Mouse (Mus musculus): ENCODE results near the gene Upk1a. TPM values are rescaled to one million over a fixed set of nuclear protein-coding genes. Genes with fewer than 3 reads are reported as not detected.

Upk1a gene
- total and polyA plus RNA-seq, 3 experiments, result 0.47 to 10.9 (median 1.8) TPM

- peaks cover 11% of the 10 kb centered on the region for H3K79me2 ChIP-seq (replicated peaks; ENCODE audit: control insufficient read depth, extremely low read depth, insufficient read depth, poor library complexity, severe bottlenecking)
- H3K27ac ChIP-seq (ENCODE audit: insufficient read depth, low read depth), result no peak within 1 kb of the TSS; the same call in 1 of the 2 replicates
- peaks cover 7 to 19% of the 10 kb centered on the region in 2 experiments; a peak in 3 of 4 replicates for H3K4me1 ChIP-seq (ENCODE audit: control insufficient read depth in 1 of 2, insufficient read depth in 2 of 2)
- no peaks in the 10 kb centered on the region for H3K9me3 ChIP-seq (replicated peaks; ENCODE audit: low read length)
- no peak within 1 kb of the TSS for H3K4me3 ChIP-seq (replicated peaks in 1 of 3; ENCODE audit: low read depth in 2 of 3, low read length in 2 of 3, poor library complexity in 1 of 3)
- no peaks in the 10 kb centered on the region for H3K27me3 ChIP-seq (replicated peaks)
- in situ Hi-C loops (cut with MboI; ENCODE audit: low pct_ligation_motif_present, low pct_unique_long_range_greater_than_20kb, low sequenced_read_pairs), result no loop called here
- H3K36me3 ChIP-seq (replicated peaks in 1 of 2; ENCODE audit: control insufficient read depth in 1 of 2, insufficient read depth in 1 of 2, low read length in 1 of 2), result peaks cover 45 to 65% of the 10 kb centered on the region in 2 experiments
- no peak within 1 kb of the TSS for H3K4me2 ChIP-seq (ENCODE audit: insufficient read depth, low read depth, poor library complexity, severe bottlenecking)
- no peak within 1 kb of the TSS for H3K9ac ChIP-seq (ENCODE audit: insufficient read depth, low read depth)
- dilution Hi-C loops (cut with MboI; ENCODE audit: extremely low pct_ligation_motif_present, extremely low pct_unique_long_range_greater_than_20kb, low sequenced_read_pairs), result no loop called here
- no peak for DNase-seq (ENCODE audit: extremely low read depth)
- no peak for TF ChIP-seq EP300 (IDR thresholded peaks at IDR 0.05; ENCODE audit: low read length)
- TF ChIP-seq GABPA (IDR thresholded peaks at IDR 0.05; ENCODE audit: insufficient replicate concordance, low read depth, low read length), result no peak
- no peak for TF ChIP-seq E2F4 (IDR thresholded peaks at IDR 0.05; ENCODE audit: insufficient replicate concordance, low read depth, low read length)
- TF ChIP-seq JUND (conservative IDR thresholded peaks at IDR 0.05; ENCODE audit: low read depth, low read length), result no peak
- no peak for TF ChIP-seq PAX5 (IDR thresholded peaks at IDR 0.05; ENCODE audit: low read length)
- TF ChIP-seq RCOR1 (conservative IDR thresholded peaks at IDR 0.05; ENCODE audit: low read depth, low read length), result no peak
- TF ChIP-seq JUN (IDR thresholded peaks at IDR 0.05; ENCODE audit: insufficient read depth, low read depth, low read length), result no peak
These were observed 47.6 kb downstream of the Upk1a start, which contains the start of gene Igflr1 for GRCm38 (mm10) chr7:30564970-30565571. Gene Igflr1 (plus strand): TSS chr7:30565427.

- Histone ChIP-seq H3K79me2 (replicated peaks; ENCODE audit: control insufficient read depth, extremely low read depth, insufficient read depth, poor library complexity, severe bottlenecking) (peaks cover 16% of the 10 kb centered on the region), H3K4me1 (ENCODE audit: control insufficient read depth in 1 of 2, insufficient read depth in 2 of 2) (peaks cover 7 to 22% of the 10 kb centered on the region in 2 experiments; a peak in 3 of 4 replicates), H3K9ac (ENCODE audit: insufficient read depth, low read depth) (peak overlapping the region; percentile 45; the same call in 1 of the 2 replicates), H3K36me3 (replicated peaks in 1 of 2; ENCODE audit: control insufficient read depth in 1 of 2, insufficient read depth in 1 of 2, low read length in 1 of 2) (peaks cover 34 to 53% of the 10 kb centered on the region in 2 experiments), H3K4me3 (replicated peaks in 1 of 3; ENCODE audit: low read depth in 2 of 3, low read length in 2 of 3, poor library complexity in 1 of 3) (peak overlapping the region; percentile 85 to 100 (median 90)), H3K9me3 (replicated peaks; ENCODE audit: low read length) (no peaks in the 10 kb centered on the region), H3K27me3 (replicated peaks) (no peaks in the 10 kb centered on the region), H3K27ac (ENCODE audit: insufficient read depth, low read depth) (no peak overlapping the region), H3K4me2 (ENCODE audit: insufficient read depth, low read depth, poor library complexity, severe bottlenecking) (peak overlapping the region; percentile 71)
- dilution Hi-C loops (cut with MboI; ENCODE audit: extremely low pct_ligation_motif_present, extremely low pct_unique_long_range_greater_than_20kb, low sequenced_read_pairs) (no loop called here), in situ Hi-C loops (cut with MboI; ENCODE audit: low pct_ligation_motif_present, low pct_unique_long_range_greater_than_20kb, low sequenced_read_pairs) (no loop called here)
- TF ChIP-seq IRF4 (IDR thresholded peaks at IDR 0.05; ENCODE audit: low read depth, low read length), result no peak
- no peak for TF ChIP-seq ZKSCAN1 (IDR thresholded peaks at IDR 0.05; ENCODE audit: borderline replicate concordance, low read depth, low read length)
- no peak for TF ChIP-seq MYC (IDR thresholded peaks at IDR 0.05; ENCODE audit: low read depth, low read length)
- no peak for TF ChIP-seq ZMIZ1 (IDR thresholded peaks at IDR 0.05; ENCODE audit: low read depth, low read length)
- no peak for TF ChIP-seq RAD21 (IDR thresholded peaks at IDR 0.05; ENCODE audit: low read depth, low read length)
- no peak for TF ChIP-seq CTCF (conservative IDR thresholded peaks at IDR 0.05 in 1 of 2, IDR thresholded peaks at IDR 0.05 in 1 of 2; ENCODE audit: low read depth in 2 of 2, low read length in 2 of 2)
- no peak for TF ChIP-seq SIN3A (IDR thresholded peaks at IDR 0.05; ENCODE audit: low read length)
- TF ChIP-seq E2F4 (IDR thresholded peaks at IDR 0.05; ENCODE audit: insufficient replicate concordance, low read depth, low read length), result no peak
- no peak for TF ChIP-seq TCF12 (IDR thresholded peaks at IDR 0.05; ENCODE audit: low read depth, low read length)
- no peak for TF ChIP-seq MAFK (IDR thresholded peaks at IDR 0.05; ENCODE audit: insufficient replicate concordance, low read length)
- no peak for TF ChIP-seq MAZ (IDR thresholded peaks at IDR 0.05; ENCODE audit: low read depth, low read length)
- DNase-seq (ENCODE audit: extremely low read depth), result no peak
These were observed 48.8 kb downstream of the Upk1a start for GRCm38 (mm10) chr7:30563906-30564280.

Measured in CH12.LX (cell line).